Mouse (Mus musculus) forebrain, embryonic 16.5 days (tissue): ENCODE measurements around the gene Cyp27b1. TPM values are rescaled to one million over a fixed set of nuclear protein-coding genes. Genes with fewer than 3 reads are reported as not detected.

Source experiments
- ATAC-seq: fragments of 200-750 bp; cut with Nextera tagmentation; 2 replicates; pipeline ENCODE4 v1.8.0; 2017; ENCODE audit warnings: mild to moderate bottlenecking, moderate library complexity
- H3K27ac ChIP-seq: fragments of 300-500 bp; sonication (generic); 2 replicates; pipeline ENCODE4 v1.5.1; 2014; ENCODE audit warnings: low read length, control low read depth
- H3K27me3 ChIP-seq: fragments of 300-500 bp; sonication (generic); replicated peaks from 2 replicates; pipeline ENCODE4 v1.6.1; 2014; ENCODE audit warnings: low read length; ENCODE audit not compliant: control insufficient read depth, insufficient read depth
- H3K36me3 ChIP-seq: fragments of 300-500 bp; sonication (generic); 2 replicates; pipeline ENCODE4 v1.6.1; 2014; ENCODE audit not compliant: control insufficient read depth, insufficient read depth
- H3K4me1 ChIP-seq: fragments of 300-500 bp; sonication (generic); replicated peaks from 2 replicates; pipeline ENCODE4 v1.6.1; 2014; ENCODE audit warnings: low read length; ENCODE audit not compliant: control insufficient read depth, insufficient read depth
- H3K4me2 ChIP-seq: fragments of 300-500 bp; sonication (generic); 2 replicates; pipeline ENCODE4 v1.6.1; 2014; ENCODE audit warnings: mild to moderate bottlenecking, low read length, control low read depth
- H3K4me3 ChIP-seq: fragments of 300-500 bp; sonication (generic); replicated peaks from 2 replicates; pipeline ENCODE4 v1.5.1; 2014; ENCODE audit warnings: mild to moderate bottlenecking, low read length, control low read depth
- H3K9ac ChIP-seq: fragments of 300-500 bp; sonication (generic); replicated peaks from 2 replicates; pipeline ENCODE4 v1.6.1; 2014; ENCODE audit warnings: low read depth, low read length, control low read depth
- H3K9me3 ChIP-seq: fragments of 300-500 bp; sonication (generic); 2 replicates; pipeline ENCODE4 v1.6.1; 2016; ENCODE audit warnings: low read length; ENCODE audit not compliant: control insufficient read depth
- WGBS: fragments of 180-500 bp; shearing (Covaris S2); extraction: QIAGEN DNeasy Blood & Tissue Kit; methylation state at CpG from one replicate; pipeline ENCODE4 v1.1.7; 2014; 5-methylcytosine and 5-hydroxymethylcytosine counted together
- polyA plus RNA-seq: library from polyadenylated mRNA; unstranded; fragments of >200 nt; fragmentation: Nextera tagmentation; extraction: Ambion mirVana; gene quantifications from 2 replicates; pipeline ENCODE4 v1.2.1, GENCODE M21; 2015

Cyp27b1 gene
- polyA plus RNA-seq, 1 experiment from 2014 or later: 0.20 TPM

- no peaks in the 10 kb centered on the region for H3K9me3 ChIP-seq
- H3K4me1 ChIP-seq: peaks cover 39% of the 10 kb centered on the region
- no peaks in the 10 kb centered on the region for H3K36me3 ChIP-seq
- H3K4me2 ChIP-seq: peak overlapping the region; percentile 88
- no peak overlapping the region; the same call in 1 of the 2 replicates for H3K27ac ChIP-seq
- peak overlapping the region; percentile 83 for H3K9ac ChIP-seq
- H3K27me3 ChIP-seq: peaks cover 11% of the 10 kb centered on the region
- ATAC-seq: no peak
- WGBS: 2% methylated on average over 48 of the region's 48 CpGs
- peak overlapping the region; percentile 79 for H3K4me3 ChIP-seq
Observed at GRCm38 (mm10) chr10:127080901-127081780, 33.1 kb downstream of the Cyp27b1 start.

- WGBS: 29% methylated on average over 8 of the region's 8 CpGs
- Histone ChIP-seq H3K4me1 (peaks cover 39% of the 10 kb centered on the region), H3K27ac (no peak overlapping the region), H3K4me2 (peak overlapping the region; percentile 88), H3K36me3 (no peaks in the 10 kb centered on the region), H3K4me3 (peak overlapping the region; percentile 79), H3K9me3 (no peaks in the 10 kb centered on the region), H3K9ac (peak overlapping the region; percentile 83; the same call in 1 of the 2 replicates), H3K27me3 (peaks cover 11% of the 10 kb centered on the region)
- 0 out of 2 replicates have a peak, but pooled peaks have one; percentile 14 for ATAC-seq
Observed at GRCm38 (mm10) chr10:127081996-127082620, 34.1 kb downstream of the Cyp27b1 start.

GRCm38 (mm10) chr10:127083292-127083914 lies 35.4 kb downstream of the Cyp27b1 start:
- H3K4me1 ChIP-seq: peaks cover 29% of the 10 kb centered on the region
- 37% methylated on average over 8 of the region's 8 CpGs for WGBS
- no peak overlapping the region for H3K4me3 ChIP-seq
- H3K4me2 ChIP-seq: no peak overlapping the region
- H3K36me3 ChIP-seq: peaks cover 4% of the 10 kb centered on the region; the same call in 1 of the 2 replicates
- peaks cover 14% of the 10 kb centered on the region for H3K27me3 ChIP-seq
- no peak overlapping the region for H3K27ac ChIP-seq
- H3K9me3 ChIP-seq: no peaks in the 10 kb centered on the region
- H3K9ac ChIP-seq: no peak overlapping the region
- no peak for ATAC-seq

GRCm38 (mm10) chr10:127083915-127084306 lies 35.9 kb downstream of the Cyp27b1 start:
- Histone ChIP-seq H3K9me3 (no peaks in the 10 kb centered on the region), H3K9ac (no peak overlapping the region), H3K4me3 (no peak overlapping the region), H3K27me3 (peaks cover 15% of the 10 kb centered on the region), H3K4me1 (peaks cover 26% of the 10 kb centered on the region), H3K4me2 (no peak overlapping the region), H3K27ac (no peak overlapping the region), H3K36me3 (peaks cover 4% of the 10 kb centered on the region; the same call in 1 of the 2 replicates)
- WGBS: 58% methylated on average over 5 of the region's 5 CpGs
- ATAC-seq: no peak

GRCm38 (mm10) chr10:127085052-127085451 lies 37.0 kb downstream of the Cyp27b1 start:
- Histone ChIP-seq H3K27me3 (peaks cover 26% of the 10 kb centered on the region), H3K4me2 (no peak overlapping the region), H3K36me3 (peaks cover 4% of the 10 kb centered on the region; the same call in 1 of the 2 replicates), H3K27ac (no peak overlapping the region), H3K9ac (no peak overlapping the region), H3K9me3 (no peaks in the 10 kb centered on the region), H3K4me1 (peaks cover 24% of the 10 kb centered on the region), H3K4me3 (no peak overlapping the region)
- ATAC-seq: no peak
- WGBS: 85% methylated on average over 9 of the region's 9 CpGs

GRCm38 (mm10) chr10:127085633-127086032 lies 37.6 kb downstream of the Cyp27b1 start:
- Histone ChIP-seq H3K27me3 (peaks cover 26% of the 10 kb centered on the region), H3K27ac (no peak overlapping the region), H3K4me3 (no peak overlapping the region), H3K4me1 (peaks cover 21% of the 10 kb centered on the region), H3K9me3 (no peaks in the 10 kb centered on the region), H3K4me2 (no peak overlapping the region), H3K9ac (no peak overlapping the region), H3K36me3 (peaks cover 4% of the 10 kb centered on the region; the same call in 1 of the 2 replicates)
- WGBS: 73% methylated on average over 6 of the region's 6 CpGs
- no peak for ATAC-seq

- H3K4me3 ChIP-seq: peak overlapping the region; percentile 28
- WGBS: 7% methylated on average over 57 of the region's 57 CpGs
- H3K9me3 ChIP-seq: no peaks in the 10 kb centered on the region
- H3K4me2 ChIP-seq: peak overlapping the region; percentile 54
- peak overlapping the region; percentile 33 for H3K9ac ChIP-seq
- no peak overlapping the region for H3K27ac ChIP-seq
- ATAC-seq: peak; percentile 43
- peaks cover 8% of the 10 kb centered on the region; the same call in 1 of the 2 replicates for H3K36me3 ChIP-seq
- H3K27me3 ChIP-seq: peaks cover 36% of the 10 kb centered on the region
- peaks cover 24% of the 10 kb centered on the region for H3K4me1 ChIP-seq
Observed at GRCm38 (mm10) chr10:127090560-127091411, 42.7 kb downstream of the Cyp27b1 start.

- H3K36me3 ChIP-seq: peaks cover 13% of the 10 kb centered on the region
- WGBS: 6% methylated on average over 47 of the region's 51 CpGs
- peak overlapping the region; percentile 28 for H3K4me3 ChIP-seq
- no peak overlapping the region for H3K27ac ChIP-seq
- H3K4me1 ChIP-seq: peaks cover 24% of the 10 kb centered on the region
- H3K9me3 ChIP-seq: no peaks in the 10 kb centered on the region
- H3K27me3 ChIP-seq: peaks cover 36% of the 10 kb centered on the region
- peak overlapping the region; percentile 33 for H3K9ac ChIP-seq
- peak; percentile 49 for ATAC-seq
- H3K4me2 ChIP-seq: peak overlapping the region; percentile 54
Observed at GRCm38 (mm10) chr10:127091507-127092396, 43.7 kb downstream of the Cyp27b1 start.
